Mouse (Mus musculus) thymus, postnatal 4 days (tissue): ENCODE data around the gene Zyx.

ENCODE experiments used
- DNase-seq: peaks from one replicate; pipeline ENCODE4 v3.0.0; 2021

The Zyx gene

DNA sequence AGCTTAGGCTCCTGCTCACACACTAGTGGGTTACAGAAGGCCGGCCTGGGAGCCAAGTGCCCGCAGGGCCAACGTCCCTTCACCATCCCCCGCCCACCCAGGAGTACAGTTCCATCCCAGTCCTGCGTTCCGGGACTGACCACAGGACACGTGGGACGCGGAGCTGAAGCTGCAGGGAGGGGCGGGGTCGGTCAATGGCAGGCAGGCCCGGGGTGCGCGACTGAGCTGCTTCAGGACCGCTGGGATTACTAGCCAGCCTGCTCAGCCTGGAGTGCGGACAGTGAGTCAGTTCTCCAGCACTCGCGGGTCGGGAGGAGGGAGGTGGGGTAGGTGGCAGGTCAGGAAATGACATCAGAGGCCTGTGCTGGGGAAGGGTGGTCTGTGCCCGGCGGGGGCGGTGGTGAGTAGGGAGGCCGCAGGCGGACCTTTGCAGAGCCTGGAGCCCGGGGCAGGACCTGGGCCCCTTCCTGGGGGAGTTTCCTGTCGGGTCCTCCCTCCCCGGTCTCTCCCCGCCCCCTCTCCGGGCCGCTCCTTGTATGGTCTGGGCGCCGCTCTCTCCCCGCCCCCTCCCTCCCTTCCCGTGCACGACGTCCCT is at the start of gene Zyx:
TSS of gene Zyx (plus strand) at position 205 of the 595 bp plus-strand sequence.
- DNase-seq, result peak; percentile 87

DNA sequence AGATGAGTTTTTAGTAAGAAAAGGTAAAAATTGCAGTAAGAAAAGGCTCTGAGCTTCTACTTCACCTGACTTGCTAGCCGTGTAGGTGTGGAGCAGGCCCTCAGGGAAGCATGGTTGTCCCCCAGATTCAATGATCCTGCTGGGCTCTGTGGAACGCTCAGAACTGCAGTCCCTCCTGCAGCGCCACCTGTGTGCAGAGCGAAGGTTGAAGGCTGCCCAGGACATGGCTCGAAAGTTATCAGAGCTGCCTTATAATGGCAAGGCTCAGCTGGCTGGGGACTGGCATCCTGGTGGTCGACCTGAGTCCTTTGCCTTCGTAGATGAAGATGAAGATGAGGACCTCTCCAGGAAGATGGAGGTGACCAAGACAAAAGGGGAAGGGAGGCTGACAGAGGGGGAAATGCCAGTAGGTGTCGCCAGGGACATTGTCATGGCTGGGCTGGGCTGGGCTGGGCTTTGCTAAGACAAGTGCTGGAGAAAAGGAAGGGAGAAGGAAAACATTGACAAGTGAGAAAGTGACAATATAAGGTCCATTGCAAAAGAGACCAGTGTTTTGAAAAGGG is 39.5 kb upstream of the Zyx start:
- DNase-seq, result peak; percentile 26

DNA sequence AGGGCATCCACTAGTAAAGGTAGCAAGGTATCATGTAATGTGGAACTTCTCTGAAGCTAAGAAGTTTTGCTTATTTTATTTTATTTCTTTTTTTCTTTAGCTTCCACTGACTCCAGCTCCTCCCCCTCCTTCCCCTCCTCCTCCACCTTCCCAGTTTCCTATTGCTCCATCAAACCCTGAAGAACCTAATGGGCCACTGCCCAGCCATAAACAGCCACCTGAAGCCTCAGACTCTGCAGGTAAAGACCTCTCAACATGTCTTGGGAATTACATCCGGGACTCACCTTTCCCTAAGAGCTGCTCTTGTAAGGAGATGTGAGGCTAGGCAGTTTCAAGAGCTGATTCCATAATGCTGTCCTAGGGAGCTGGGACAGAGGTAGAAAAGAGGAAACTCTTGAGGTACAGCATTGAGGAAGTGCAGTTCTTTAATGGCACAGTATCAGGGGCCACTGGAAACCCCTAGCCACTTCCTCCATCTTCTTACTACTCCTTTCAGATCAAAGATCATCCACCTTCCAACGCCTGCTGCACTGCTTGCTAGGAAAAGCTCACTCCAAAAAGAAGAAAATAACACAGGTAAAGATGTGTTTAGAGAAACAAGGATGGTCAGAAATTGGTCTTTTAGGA is 38.9 kb upstream of the Zyx start:
- no peak for DNase-seq

DNA sequence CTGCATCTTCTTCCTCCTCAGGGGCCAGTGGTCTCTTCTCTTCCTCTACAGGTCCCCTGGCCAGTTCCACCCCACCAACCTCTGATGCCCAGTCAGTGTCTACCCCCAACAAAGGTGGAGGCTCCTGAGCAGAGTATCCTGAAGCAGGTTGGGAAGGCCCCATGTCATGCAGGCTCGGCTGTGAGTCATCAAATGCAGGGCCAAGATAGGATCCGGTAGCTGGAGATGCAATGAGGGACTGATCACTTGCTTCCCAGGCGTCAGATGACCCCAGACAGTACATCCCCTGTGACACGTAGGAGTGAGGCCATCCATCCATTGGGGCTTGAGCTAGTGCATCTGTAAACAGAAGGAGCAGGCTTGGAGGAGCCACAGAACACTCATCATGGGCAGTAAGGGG is 31.1 kb upstream of the Zyx start:
- no peak for DNase-seq

DNA sequence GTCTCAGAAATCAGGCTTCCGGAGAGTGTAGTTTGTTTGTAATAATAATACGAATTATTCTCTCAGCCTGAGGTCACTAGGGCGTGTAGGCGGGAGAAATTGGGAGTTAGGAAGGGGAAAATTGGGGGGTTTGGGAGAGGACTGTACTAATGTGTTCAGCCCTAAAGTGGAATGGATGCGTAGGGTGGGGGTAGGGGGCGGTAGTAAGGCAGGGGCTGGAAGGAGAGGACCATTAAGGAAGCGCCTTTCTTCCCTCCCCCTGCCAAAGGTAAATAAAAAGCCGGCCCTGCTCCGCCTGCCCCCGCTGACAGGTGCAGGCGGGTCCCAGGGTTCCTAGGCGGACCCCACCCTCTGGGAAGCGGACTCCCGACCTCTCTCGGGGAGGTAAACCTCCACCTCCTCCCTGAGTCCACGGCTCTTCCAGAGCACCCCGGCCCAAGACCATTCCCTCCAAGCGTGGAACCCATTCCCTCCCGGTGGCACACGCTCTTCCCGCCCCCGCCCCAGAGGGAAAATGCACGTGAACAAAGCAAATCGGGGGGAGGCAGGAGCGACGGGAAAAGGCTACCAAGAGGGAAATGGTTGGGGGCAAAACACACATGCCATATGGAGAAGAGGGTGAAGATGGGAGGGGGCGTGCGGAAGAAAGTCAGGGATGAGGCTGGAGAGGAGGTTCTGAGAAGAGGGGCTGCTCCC is 25.9 kb upstream of the Zyx start:
- peak; percentile 20 for DNase-seq

DNA sequence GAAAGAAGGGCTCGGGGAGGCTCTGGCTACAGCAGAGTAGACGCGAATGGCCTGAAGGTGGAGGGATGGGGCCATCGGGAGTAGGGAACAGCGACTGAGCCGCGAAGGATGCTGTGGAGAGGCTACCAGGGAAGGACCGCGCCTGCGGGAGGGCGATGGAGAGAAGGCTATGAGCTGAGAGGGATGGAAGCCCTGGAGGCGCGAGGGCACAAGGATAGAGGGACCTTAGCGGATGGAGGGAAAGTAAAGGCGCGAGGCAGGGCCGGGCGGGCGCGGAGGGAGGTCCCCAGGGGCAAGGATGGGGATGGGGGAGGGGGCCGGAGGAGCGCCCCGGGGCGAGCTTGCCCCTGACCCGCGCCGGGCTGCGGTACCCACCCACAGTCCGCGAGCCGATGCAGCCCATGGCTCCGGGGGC is 25.4 kb upstream of the Zyx start:
- DNase-seq, result no peak

DNA sequence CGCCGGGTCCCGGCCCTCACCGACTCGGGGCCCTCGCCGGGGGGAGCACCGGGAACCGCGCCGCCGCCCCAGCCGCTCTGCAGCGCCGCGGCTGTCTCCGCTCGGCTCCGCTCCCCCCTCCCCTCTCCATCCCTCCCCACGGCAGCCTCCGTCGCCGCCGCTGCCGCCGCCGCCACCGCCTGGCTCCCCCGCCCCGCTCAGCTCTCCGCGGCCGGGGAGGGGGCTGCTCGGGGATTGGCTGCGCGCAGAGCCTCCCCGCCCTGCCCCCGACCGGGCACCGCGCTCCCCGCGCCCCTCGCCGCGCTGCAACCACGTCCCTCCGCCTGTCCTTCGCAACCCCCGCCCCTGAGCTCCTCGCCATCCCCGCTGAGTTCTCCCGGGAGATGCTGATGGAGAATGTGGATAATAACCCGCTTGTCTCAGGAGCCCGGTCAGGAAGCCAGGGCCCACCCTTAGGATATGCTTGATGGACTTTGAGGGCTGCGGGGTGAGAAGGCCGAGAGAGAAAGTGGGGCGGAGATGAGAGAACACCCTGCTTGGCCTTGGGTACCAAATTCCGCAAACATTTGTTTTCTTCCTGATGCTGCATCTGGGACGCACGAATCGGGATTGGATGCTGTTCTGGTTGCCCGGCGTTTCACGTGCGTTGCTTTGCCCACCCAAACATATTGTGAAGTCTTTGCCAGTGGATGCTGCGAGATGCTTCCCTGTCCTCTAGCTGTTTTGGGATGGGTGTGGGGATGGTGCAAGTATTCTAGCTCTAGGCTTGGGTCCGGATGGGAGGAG is 24.8 kb upstream of the Zyx start, which contains the start of gene Fam131b:
TSS of gene Fam131b (minus strand) at position 162 of the 786 bp plus-strand sequence.
- DNase-seq, result peak; percentile 75

DNA sequence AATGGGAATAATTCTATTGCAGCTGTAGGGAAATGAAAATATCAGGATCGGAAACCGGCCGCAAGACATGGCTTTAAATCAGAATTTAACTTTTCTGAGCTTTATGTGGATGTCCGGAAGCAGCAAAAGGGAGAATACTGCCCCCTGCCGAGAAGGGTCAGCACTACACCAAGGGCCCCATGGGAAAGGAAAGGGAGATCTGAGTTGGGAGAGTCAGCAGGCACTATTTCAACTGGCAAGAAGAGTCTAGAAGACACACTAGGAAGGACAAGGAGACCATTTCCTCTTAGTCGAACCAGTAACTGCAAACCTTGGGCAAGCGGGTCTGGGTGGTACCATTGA is 24.2 kb upstream of the Zyx start:
- peak; percentile 90 for DNase-seq

DNA sequence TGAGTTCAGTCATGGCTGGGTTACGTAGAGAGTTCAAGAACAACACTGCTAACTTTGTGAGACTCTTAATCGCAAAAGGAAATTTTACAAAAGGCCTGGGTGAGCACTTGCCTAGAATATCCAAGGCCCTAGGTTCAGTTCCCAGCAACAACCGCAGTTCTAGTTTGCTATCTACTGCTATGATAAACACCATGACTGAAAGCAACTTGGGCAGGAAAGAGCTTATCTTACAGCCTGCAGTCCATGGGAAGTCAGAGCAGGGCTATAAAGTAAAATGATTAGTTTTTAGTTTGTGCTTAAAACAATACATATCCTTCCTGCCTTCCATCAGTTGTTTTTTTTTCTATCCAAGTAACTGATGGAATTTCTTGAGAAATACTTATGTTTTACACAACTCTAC is 22.9 kb upstream of the Zyx start:
- no peak for DNase-seq

DNA sequence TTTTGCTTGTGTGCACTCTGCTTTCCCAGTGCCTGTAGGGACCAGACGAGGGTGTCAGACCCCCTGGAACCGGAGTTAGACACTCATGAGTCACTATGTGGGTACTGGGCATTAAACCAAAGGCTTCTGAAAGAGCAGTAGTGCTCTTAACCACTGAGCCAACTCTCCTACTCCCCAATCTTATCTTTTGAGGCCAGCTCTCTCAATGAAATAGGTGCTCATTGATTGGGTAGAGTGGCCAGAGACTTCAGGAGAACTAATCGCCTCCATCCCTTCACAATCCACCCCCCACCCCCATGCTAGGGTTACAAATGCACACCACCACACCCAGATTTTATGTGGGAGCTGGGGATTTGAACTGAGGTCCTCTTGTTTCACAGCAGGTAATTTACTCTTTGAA is 20.7 kb upstream of the Zyx start:
- DNase-seq, result no peak

DNA sequence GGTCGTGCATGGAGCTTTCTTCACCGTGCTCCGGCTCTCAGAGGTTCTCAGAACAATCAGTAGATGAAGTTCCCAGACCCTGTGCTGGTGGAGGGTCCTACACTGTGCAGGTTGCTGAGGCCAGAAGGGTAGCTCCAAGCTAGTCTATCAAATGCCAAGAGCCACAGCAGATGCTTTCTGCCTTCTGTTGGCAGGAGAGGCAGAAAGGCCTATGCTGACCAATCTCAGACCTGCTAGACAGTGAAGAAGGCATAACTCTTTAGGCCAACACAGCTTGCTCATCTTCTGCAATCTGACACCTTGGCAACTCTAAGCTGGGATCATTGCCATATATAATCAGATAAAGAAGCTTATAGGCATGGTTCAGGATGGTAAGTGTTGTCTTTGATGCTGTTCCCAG is 19.2 kb upstream of the Zyx start:
- DNase-seq, result no peak

DNA sequence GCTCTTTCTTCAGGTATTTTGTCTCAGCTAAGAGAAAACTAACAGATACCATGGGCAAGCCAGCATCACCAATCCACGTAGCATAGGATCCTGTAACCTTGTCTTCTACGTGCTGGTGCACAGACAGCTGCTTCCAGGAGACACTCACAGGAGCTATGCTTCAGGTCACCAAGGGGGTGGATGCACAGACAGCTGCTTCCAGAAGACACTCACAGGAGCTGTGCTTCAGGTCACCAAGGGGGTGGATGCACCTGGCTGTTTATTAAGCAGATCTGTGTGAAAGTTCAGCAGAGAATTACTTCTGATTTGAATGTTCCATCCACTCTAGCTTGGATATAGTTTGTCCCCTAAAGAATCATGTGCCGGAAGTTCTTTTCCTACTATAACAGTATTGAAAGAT is 18.5 kb upstream of the Zyx start:
- no peak for DNase-seq

DNA sequence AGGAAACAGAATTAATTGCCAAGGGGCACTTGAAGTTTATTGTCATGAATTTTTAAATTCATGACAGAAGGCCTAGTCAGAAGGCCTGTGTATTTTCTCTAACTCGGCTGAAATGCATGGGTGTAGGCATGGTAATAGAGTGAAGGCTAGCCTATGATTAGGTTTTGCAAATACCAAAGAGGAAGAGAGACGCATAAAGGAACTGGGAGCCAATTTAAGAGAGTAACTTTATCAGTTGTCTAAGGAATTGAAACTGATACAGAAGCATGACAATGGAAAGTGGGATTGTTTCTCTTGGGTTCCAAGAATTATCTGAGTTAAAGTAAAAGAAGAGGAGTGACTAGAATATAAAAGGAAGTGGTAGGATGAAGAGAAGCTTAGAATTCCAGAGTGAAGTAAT is 10.2 kb upstream of the Zyx start:
- no peak for DNase-seq

DNA sequence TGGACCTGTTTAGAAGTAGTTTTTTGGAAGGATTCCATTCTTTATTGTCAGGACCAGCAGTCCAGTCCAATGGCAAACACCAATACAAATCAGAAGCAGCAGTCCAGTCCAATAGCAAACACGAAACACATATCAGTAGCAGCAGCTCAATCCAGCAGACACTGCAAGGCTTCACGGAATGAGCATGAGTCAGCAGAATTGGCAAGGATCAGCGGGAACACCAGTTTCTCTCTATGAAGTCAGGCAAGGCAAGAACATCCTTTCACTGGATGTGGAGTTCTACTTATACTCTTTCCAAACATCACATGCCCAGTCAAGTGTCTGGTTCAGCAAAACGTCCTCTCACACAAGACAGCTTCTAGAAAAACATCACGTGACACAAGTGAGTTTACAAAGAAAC is 9.4 kb upstream of the Zyx start:
- no peak for DNase-seq

DNA sequence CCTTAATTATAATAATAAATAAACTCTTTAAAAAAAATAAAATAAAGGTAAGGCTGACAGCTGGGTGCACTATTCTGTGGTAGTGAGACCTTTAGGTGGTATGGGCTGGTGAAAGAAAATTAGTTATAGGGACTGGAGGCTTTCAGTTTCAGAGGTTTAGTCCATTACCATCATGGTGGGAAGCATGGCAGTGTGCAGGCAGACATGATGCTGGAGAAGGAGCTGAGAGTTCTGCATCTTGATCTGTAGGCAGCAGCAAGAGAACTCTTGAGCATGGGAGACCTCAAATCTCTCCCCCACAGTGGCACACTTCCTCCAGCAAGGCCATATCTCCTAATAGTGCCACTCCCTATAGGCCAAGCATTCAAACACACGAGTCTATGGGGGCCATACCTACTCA is 7.3 kb upstream of the Zyx start:
- no peak for DNase-seq

DNA sequence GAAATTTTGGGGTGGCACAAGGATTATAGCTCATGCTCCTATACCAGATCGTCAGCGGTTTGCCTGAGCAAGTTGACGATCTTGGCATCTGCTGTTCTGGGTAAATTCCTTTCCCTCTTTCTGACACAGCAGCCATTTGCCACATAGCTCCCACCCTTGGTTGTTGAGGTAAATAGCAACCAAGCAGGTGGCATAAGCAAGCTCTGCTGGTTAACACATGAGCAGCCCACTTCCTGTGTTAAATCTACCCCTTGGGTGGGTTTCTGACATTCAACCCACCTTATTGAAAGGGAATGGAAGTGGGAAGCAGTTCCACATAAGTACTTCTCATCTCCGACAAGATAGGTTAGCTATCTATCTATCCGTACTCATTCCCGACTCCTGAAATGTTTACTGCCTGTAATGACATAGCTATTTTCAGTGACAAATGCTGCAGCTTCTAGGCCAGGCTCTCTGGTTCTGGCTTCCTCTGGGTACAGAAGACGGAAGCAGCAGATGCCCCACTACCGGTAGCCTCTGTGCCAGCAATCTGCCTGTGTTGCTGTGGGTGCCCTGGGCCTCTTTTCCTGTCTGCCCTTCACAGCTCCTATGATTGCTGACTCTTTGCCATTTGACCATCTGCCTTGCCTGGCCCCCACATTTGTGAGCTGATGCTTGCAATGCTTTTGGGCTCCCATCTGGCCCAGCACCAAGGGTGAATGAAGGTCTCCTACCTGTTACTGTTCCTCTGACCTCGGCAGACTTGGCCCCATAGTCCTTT is 5.9 kb upstream of the Zyx start:
- DNase-seq, result peak; percentile 72

DNA sequence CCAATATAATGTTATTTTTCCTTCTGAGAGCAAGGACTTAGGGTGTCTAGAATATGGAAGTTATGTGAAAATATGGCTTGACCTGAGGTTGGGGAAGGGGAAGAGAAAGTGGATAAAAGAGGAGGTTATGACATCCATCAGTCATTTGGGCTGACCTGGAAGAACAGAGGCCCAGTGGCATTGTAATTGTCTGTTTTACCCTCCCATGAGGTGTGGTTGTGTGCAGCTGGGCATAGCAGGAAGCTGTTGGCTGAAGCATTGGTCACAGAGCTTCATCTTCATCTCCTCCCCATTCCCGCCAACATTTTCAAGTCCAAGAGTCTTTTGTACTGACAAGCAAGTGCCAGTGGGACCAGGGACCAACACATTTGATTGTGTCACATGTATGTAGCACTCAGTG is 5.2 kb upstream of the Zyx start:
- peak; percentile 34 for DNase-seq

DNA sequence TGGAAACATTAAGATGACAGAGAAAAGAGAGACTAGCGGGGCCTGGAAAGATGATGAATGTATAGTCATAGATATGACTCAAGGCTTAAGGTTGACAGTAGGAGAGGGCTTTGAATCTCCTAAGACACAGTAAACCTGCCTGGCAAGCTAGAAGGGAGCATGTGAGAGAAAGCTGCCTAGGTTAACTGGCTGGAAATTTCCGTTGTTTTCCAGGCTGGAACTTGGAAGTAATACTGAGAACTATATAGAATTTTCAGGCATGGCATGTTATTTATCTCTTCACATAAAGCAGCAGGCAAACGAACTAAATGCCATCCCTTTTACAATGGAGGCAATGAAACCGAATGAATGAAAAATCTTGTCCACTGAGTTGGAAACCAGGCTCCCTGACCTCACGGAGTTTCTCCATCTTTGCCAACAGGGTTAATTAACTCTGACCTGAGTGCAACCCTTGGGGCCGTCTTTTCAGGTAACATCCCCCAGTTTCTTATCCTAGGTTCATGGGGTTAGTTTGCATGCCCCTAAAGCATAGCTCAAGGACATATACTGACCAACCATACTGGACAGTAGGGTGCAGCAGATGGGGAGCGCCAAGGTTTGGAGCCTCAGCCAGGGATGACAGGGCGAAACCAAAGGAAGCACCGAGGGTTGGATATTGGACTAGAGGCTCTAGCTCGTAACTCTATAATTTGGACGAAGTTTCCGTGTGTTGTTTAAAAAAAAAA is 987 bp upstream of the Zyx start:
- DNase-seq, result no peak

DNA sequence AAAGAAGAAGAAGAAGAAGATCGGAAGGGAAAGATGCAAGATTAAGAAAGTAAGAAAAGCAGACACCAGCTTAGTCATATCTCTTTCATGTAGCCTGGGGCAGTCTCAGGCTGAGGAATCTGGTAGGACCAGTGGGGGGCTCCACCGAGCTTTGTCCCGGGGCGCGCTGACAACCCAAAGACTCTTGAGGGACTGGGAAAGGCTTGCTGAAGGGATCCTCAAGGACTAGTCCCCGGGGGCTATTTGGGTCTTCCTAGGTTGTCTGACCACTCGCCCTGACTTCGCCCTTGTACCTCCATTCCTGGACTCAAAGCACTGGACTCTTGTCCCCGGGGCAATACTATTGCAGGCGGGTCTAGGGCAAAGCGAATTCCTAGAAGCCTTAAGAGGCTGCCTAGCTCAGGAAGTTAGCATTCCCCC is 414 bp upstream of the Zyx start:
- DNase-seq, result peak; percentile 89

DNA sequence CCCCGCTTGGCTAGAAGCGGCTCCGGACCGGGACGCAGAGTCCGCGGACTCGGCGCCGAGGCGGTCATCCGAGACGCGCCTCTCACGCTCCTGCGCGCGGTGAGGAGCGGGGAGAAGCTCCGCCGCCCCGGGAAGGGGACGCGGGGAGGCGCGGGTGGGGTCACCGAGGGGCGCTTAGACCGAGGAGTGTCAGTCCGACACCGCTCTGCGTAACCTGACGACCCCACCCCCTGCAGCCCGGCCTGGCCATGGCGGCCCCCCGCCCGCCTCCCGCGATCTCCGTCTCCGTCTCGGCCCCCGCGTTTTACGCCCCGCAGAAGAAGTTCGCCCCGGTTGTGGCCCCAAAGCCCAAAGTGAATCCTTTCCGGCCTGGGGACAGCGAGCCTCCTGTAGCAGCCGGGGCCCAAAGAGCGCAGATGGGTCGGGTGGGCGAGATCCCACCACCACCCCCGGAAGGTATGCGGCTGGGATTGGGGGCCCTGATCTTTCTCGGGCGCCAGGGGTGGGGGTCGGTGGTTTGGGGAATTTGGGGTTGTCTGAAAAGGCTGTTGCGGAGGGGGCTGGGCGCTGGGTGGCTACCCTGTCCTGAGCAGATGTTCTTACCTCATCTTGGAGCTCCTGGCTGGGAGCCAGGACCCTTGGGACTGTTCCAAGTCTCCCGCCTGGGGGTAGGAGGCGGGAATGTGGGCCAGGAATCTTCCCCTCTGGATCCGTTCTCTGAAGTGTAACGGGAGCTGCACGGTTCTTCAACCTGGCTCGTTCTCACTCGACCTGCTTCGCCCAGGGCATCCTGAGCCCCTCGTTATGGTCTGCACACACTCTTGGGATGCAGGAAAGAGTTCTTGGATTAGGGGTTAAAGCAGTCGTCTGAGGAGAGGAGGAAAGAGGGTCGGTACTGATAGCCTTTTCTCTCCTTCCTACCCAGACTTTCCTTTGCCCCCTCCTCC is 864 bp downstream of the Zyx start:
- peak; percentile 68 for DNase-seq
